Mouse (Mus musculus): ENCODE measurements at regions not wholly inside any gene's neighbourhood (a gene's known extent, or its start where the extent isn't known, plus 50 kb on each side); places are given as distances from the start of the nearest gene placed in this dataset.

DNA sequence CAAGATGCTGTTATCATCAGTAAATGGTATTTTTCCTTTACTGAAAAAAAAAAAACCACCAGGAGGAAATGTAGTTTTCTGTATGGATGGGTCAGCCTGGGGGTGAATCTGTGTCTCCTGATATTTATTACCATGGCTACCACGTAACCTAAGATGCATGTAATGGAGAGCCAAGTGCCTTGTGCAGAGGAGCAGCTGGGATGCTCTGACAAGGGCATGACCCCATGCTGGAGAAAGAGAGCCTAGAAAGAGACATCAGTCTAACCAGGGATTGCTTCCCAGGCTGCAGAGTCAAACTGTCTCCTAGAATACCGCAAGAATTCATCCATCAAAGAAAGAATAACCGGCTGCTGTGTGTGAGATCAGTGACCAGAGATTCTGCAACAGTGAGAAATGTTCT is 902.2 kb downstream of the Synb start:
- Histone ChIP-seq H3K9ac (ENCODE audit: insufficient read depth, low read depth, low read length, poor library complexity, severe bottlenecking) (no peak overlapping the region), H3K27ac (ENCODE audit: insufficient read depth, low read depth, low read length, poor library complexity, severe bottlenecking) (no peak overlapping the region), H3K4me1 (ENCODE audit: control insufficient read depth in 2 of 2, insufficient read depth in 2 of 2, low read length in 2 of 2, poor library complexity in 1 of 2) (no peaks in the 10 kb centered on the region), H3K4me3 (ENCODE audit: insufficient read depth in 1 of 2, low read depth in 1 of 2, low read length in 2 of 2, poor library complexity in 1 of 2, severe bottlenecking in 1 of 2) (no peak overlapping the region), H3K9me3 (ENCODE audit: control insufficient read depth, insufficient read depth, low read depth, low read length) (no peaks in the 10 kb centered on the region; the same call in 1 of the 2 replicates), H3K36me3 (ENCODE audit: control insufficient read depth, insufficient read depth, low read length, poor library complexity, severe bottlenecking) (no peaks in the 10 kb centered on the region)
- TF ChIP-seq HCFC1 (IDR thresholded peaks at IDR 0.05; ENCODE audit: borderline replicate concordance, insufficient read depth, low read length): no peak
- TF ChIP-seq CHD2 (IDR thresholded peaks at IDR 0.05; ENCODE audit: low read depth, low read length): no peak
- TF ChIP-seq MAFK (IDR thresholded peaks at IDR 0.05; ENCODE audit: insufficient read depth, low read depth, low read length): no peak
- no peak for TF ChIP-seq ZC3H11A (IDR thresholded peaks at IDR 0.05; ENCODE audit: borderline replicate concordance, low read depth, low read length)
- TF ChIP-seq ZNF384 (IDR thresholded peaks at IDR 0.05; ENCODE audit: low read depth, low read length): no peak
- no peak for DNase-seq (ENCODE audit: low read depth, low spot score)
- in situ Hi-C loops (cut with MboI; ENCODE audit: low sequenced_read_pairs in 2 of 2, unreplicated experiment in 2 of 2): no loop called here

DNA sequence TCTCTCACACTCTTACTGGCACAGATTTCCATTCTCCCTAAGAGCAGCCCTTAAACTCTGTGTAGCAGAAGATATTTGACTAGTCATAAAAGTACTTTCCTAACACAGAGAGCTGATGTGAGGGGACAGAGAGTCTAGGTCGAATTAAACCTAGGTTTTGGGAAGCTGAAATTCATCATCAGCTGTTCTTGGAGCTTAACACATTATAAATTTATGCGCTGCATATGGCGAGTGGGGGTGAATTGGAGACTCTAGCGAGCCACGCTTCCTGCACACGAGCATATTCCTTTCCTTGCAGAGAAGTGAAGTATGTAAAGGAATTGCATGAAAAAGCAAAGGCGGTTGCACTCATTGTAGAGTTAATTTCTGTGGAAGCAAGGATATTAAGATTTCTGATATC is 912.4 kb downstream of the Synb start:
- TF ChIP-seq MAFK (IDR thresholded peaks at IDR 0.05; ENCODE audit: insufficient read depth, low read depth, low read length): no peak
- no peak for TF ChIP-seq HCFC1 (IDR thresholded peaks at IDR 0.05; ENCODE audit: borderline replicate concordance, insufficient read depth, low read length)
- TF ChIP-seq ZC3H11A (IDR thresholded peaks at IDR 0.05; ENCODE audit: borderline replicate concordance, low read depth, low read length): no peak
- no peak for TF ChIP-seq ZNF384 (IDR thresholded peaks at IDR 0.05; ENCODE audit: low read depth, low read length)
- TF ChIP-seq CHD2 (IDR thresholded peaks at IDR 0.05; ENCODE audit: low read depth, low read length): no peak
- Histone ChIP-seq H3K36me3 (ENCODE audit: control insufficient read depth, insufficient read depth, low read length, poor library complexity, severe bottlenecking) (no peaks in the 10 kb centered on the region), H3K4me1 (ENCODE audit: control insufficient read depth in 2 of 2, insufficient read depth in 2 of 2, low read length in 2 of 2, poor library complexity in 1 of 2) (no peaks in the 10 kb centered on the region), H3K27ac (ENCODE audit: insufficient read depth, low read depth, low read length, poor library complexity, severe bottlenecking) (no peak overlapping the region), H3K9ac (ENCODE audit: insufficient read depth, low read depth, low read length, poor library complexity, severe bottlenecking) (no peak overlapping the region), H3K4me3 (ENCODE audit: insufficient read depth in 1 of 2, low read depth in 1 of 2, low read length in 2 of 2, poor library complexity in 1 of 2, severe bottlenecking in 1 of 2) (no peak overlapping the region), H3K9me3 (ENCODE audit: control insufficient read depth, insufficient read depth, low read depth, low read length) (no peaks in the 10 kb centered on the region)
- no peak for DNase-seq (ENCODE audit: low read depth, low spot score)
- in situ Hi-C loops (cut with MboI; ENCODE audit: low sequenced_read_pairs in 2 of 2, unreplicated experiment in 2 of 2): no loop called here

GRCm38 (mm10) chr14:68367696-68368095 is 926.4 kb downstream of the Synb start:
- in situ Hi-C loops (cut with MboI; ENCODE audit: low sequenced_read_pairs in 2 of 2, unreplicated experiment in 2 of 2): no loop called here

DNA sequence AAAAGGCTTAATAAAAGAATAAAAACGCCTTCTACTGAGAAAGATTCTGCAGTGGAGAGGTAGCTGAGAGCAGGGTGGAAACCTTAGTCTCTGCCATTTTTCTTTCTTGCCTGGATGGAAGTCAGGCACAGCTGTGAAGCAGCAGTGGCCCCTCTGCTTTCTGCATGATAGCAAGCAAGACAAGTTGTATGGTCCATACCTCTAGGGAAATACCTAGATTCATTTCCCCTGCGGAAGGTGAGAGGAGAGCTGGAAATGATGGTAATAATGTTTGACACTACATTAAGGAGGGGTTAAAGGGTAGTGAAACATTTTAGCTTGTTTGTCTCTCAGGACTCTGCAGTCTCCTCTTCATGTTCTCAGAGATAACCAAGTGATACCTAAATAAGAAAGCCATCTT is 930.2 kb downstream of the Synb start:
- DNase-seq (ENCODE audit: low read depth, low spot score): no peak
- in situ Hi-C loops (cut with MboI; ENCODE audit: low sequenced_read_pairs in 2 of 2, unreplicated experiment in 2 of 2): no loop called here
- Histone ChIP-seq H3K27ac (ENCODE audit: insufficient read depth, low read depth, low read length, poor library complexity, severe bottlenecking) (no peak overlapping the region), H3K4me3 (ENCODE audit: insufficient read depth in 1 of 2, low read depth in 1 of 2, low read length in 2 of 2, poor library complexity in 1 of 2, severe bottlenecking in 1 of 2) (no peak overlapping the region), H3K9ac (ENCODE audit: insufficient read depth, low read depth, low read length, poor library complexity, severe bottlenecking) (no peak overlapping the region), H3K9me3 (ENCODE audit: control insufficient read depth, insufficient read depth, low read depth, low read length) (no peaks in the 10 kb centered on the region), H3K36me3 (ENCODE audit: control insufficient read depth, insufficient read depth, low read length, poor library complexity, severe bottlenecking) (no peaks in the 10 kb centered on the region), H3K4me1 (ENCODE audit: control insufficient read depth in 2 of 2, insufficient read depth in 2 of 2, low read length in 2 of 2, poor library complexity in 1 of 2) (no peaks in the 10 kb centered on the region)
- TF ChIP-seq HCFC1 (IDR thresholded peaks at IDR 0.05; ENCODE audit: borderline replicate concordance, insufficient read depth, low read length) (no peak), MAFK (IDR thresholded peaks at IDR 0.05; ENCODE audit: insufficient read depth, low read depth, low read length) (no peak), CHD2 (IDR thresholded peaks at IDR 0.05; ENCODE audit: low read depth, low read length) (no peak)

More at GRCm38 (mm10) chr14:68367696-68368095, 926.4 kb downstream of the Synb start:
- no peak overlapping the region for H3K4me3 ChIP-seq (ENCODE audit: insufficient read depth in 1 of 2, low read depth in 1 of 2, low read length in 2 of 2, poor library complexity in 1 of 2, severe bottlenecking in 1 of 2)
- H3K9me3 ChIP-seq (ENCODE audit: control insufficient read depth, insufficient read depth, low read depth, low read length): no peaks in the 10 kb centered on the region
- no peaks in the 10 kb centered on the region for H3K4me1 ChIP-seq (ENCODE audit: control insufficient read depth in 2 of 2, insufficient read depth in 2 of 2, low read length in 2 of 2, poor library complexity in 1 of 2)
- H3K9ac ChIP-seq (ENCODE audit: insufficient read depth, low read depth, low read length, poor library complexity, severe bottlenecking): no peak overlapping the region
- TF ChIP-seq ZC3H11A (IDR thresholded peaks at IDR 0.05; ENCODE audit: borderline replicate concordance, low read depth, low read length) (no peak), MAFK (IDR thresholded peaks at IDR 0.05; ENCODE audit: insufficient read depth, low read depth, low read length) (no peak), HCFC1 (IDR thresholded peaks at IDR 0.05; ENCODE audit: borderline replicate concordance, insufficient read depth, low read length) (no peak)
- no peaks in the 10 kb centered on the region for H3K36me3 ChIP-seq (ENCODE audit: control insufficient read depth, insufficient read depth, low read length, poor library complexity, severe bottlenecking)
- H3K27ac ChIP-seq (ENCODE audit: insufficient read depth, low read depth, low read length, poor library complexity, severe bottlenecking): no peak overlapping the region
- DNase-seq (ENCODE audit: low read depth, low spot score): no peak

DNA sequence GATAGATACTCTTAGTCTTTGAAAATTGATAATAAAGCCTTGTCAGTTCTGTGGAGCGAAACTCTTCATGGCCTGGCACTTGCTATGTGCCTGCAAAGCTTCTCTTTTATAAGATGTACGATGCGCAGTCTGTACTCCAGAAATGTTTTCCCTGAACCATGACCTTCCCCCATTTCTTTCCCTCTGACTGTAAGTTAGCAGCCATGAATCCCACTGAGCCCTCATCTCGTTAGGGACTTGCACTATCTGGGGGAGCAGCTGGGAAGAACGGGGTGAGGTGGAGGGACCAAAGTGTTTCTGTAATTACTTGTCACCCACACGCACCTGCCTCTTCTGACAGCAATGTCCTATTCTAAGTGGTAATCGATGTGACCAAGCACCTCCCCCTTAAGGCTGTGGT is 932.1 kb downstream of the Synb start:
- Histone ChIP-seq H3K9me3 (ENCODE audit: control insufficient read depth, insufficient read depth, low read depth, low read length) (no peaks in the 10 kb centered on the region), H3K4me3 (ENCODE audit: insufficient read depth in 1 of 2, low read depth in 1 of 2, low read length in 2 of 2, poor library complexity in 1 of 2, severe bottlenecking in 1 of 2) (no peak overlapping the region), H3K9ac (ENCODE audit: insufficient read depth, low read depth, low read length, poor library complexity, severe bottlenecking) (no peak overlapping the region), H3K36me3 (ENCODE audit: control insufficient read depth, insufficient read depth, low read length, poor library complexity, severe bottlenecking) (no peaks in the 10 kb centered on the region), H3K4me1 (ENCODE audit: control insufficient read depth in 2 of 2, insufficient read depth in 2 of 2, low read length in 2 of 2, poor library complexity in 1 of 2) (no peaks in the 10 kb centered on the region), H3K27ac (ENCODE audit: insufficient read depth, low read depth, low read length, poor library complexity, severe bottlenecking) (no peak overlapping the region)
- DNase-seq (ENCODE audit: low read depth, low spot score): no peak
- in situ Hi-C loops (cut with MboI; ENCODE audit: low sequenced_read_pairs in 2 of 2, unreplicated experiment in 2 of 2): no loop called here
- no peak for TF ChIP-seq HCFC1 (IDR thresholded peaks at IDR 0.05; ENCODE audit: borderline replicate concordance, insufficient read depth, low read length)
- no peak for TF ChIP-seq MAFK (IDR thresholded peaks at IDR 0.05; ENCODE audit: insufficient read depth, low read depth, low read length)
- no peak for TF ChIP-seq ZC3H11A (IDR thresholded peaks at IDR 0.05; ENCODE audit: borderline replicate concordance, low read depth, low read length)
- TF ChIP-seq ZNF384 (IDR thresholded peaks at IDR 0.05; ENCODE audit: low read depth, low read length): no peak
- no peak for TF ChIP-seq CHD2 (IDR thresholded peaks at IDR 0.05; ENCODE audit: low read depth, low read length)

All from ES-E14 (cell line).